Mouse (Mus musculus): ENCODE results near the gene Tbkbp1.

Tbkbp1 gene

GRCm38 (mm10) chr11:97126645-97127468 lies 24.4 kb downstream of the Tbkbp1 start:
- DNase-seq = peak; percentile 79

- no peak for DNase-seq
These were observed 26.8 kb downstream of the Tbkbp1 start for GRCm38 (mm10) chr11:97124266-97125036.

- DNase-seq = no peak
These were observed 27.9 kb downstream of the Tbkbp1 start for GRCm38 (mm10) chr11:97123282-97123890.

GRCm38 (mm10) chr11:97120641-97121040 lies 30.7 kb downstream of the Tbkbp1 start:
- DNase-seq = no peak

- DNase-seq = no peak
These were observed 31.1 kb downstream of the Tbkbp1 start for GRCm38 (mm10) chr11:97120221-97120620.

- peak; percentile 49 for DNase-seq
These were observed 35.5 kb downstream of the Tbkbp1 start for GRCm38 (mm10) chr11:97115797-97116196.

- DNase-seq = peak; percentile 71
These were observed 36.4 kb downstream of the Tbkbp1 start, which contains the start of gene Tbx21 for GRCm38 (mm10) chr11:97114671-97115601. Tbx21 (minus strand) TSS chr11:97115331.

GRCm38 (mm10) chr11:97112519-97113125 lies 38.7 kb downstream of the Tbkbp1 start:
- DNase-seq = no peak

- no peak for DNase-seq
These were observed 42.3 kb downstream of the Tbkbp1 start for GRCm38 (mm10) chr11:97108976-97109375.

GRCm38 (mm10) chr11:97104091-97104483 lies 47.2 kb downstream of the Tbkbp1 start:
- DNase-seq = no peak

GRCm38 (mm10) chr11:97103163-97104090 lies 47.9 kb downstream of the Tbkbp1 start:
- no peak for DNase-seq

GRCm38 (mm10) chr11:97101722-97102121 lies 49.6 kb downstream of the Tbkbp1 start:
- DNase-seq = peak; percentile 93

- no peak for DNase-seq
These were observed 52.5 kb downstream of the Tbkbp1 start for GRCm38 (mm10) chr11:97098791-97099190.

- no peak for DNase-seq
These were observed 56.7 kb downstream of the Tbkbp1 start for GRCm38 (mm10) chr11:97094600-97094999.

- DNase-seq = no peak
These were observed 64.9 kb downstream of the Tbkbp1 start for GRCm38 (mm10) chr11:97086365-97086764.
